Mouse (Mus musculus) telencephalon, adult 2 months (tissue): ENCODE results near the gene Mta3.
A peak's percentile ranks its signal among the peaks of the same experiment; 100 is the strongest.

Experiments
- DNase-seq: peaks from one replicate; pipeline ENCODE4 v3.0.0-alpha.2; 2011; ENCODE audit warnings: low read depth, low spot score

Mta3 gene

DNA sequence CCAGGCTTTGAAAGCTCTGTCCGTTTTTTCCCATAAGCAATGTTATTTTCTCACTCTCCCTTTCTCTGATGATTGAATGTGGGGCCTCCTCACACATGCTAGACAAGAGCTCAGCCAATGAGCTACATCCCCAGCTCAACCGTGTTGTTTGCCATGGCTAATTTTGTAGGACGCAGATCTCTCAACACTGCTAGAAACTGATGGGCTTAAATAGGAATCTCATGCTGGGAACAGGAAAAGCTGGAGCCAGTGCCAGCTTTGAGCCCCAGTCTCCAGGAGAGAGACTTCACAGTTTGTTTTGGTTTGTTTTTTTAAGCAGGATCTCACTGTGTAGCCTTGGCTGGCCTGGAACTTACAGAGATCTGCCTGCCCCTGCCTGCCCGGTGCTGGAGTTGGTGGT, 53.6 kb downstream of the Mta3 start:
- DNase-seq, result peak; percentile 67

DNA sequence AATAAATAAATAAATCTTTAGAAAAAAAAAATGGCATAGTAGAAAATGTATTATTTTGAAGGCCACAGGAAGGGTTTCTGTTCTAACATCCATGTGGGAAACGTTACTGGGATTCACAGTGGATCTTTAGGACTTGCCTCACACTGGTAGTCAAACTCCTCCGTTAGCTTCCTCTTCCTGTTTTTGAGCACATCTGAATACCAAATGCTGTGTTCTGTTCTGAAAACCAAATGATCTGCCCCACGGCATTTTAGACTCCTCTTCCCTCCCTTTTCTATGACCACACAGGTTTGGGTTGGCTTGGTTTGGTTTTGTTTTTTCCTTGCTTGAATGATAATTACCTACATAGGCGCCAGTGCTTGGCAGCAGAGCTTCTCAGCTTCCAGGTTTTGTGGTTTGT, 58.6 kb downstream of the Mta3 start:
- DNase-seq, result no peak

DNA sequence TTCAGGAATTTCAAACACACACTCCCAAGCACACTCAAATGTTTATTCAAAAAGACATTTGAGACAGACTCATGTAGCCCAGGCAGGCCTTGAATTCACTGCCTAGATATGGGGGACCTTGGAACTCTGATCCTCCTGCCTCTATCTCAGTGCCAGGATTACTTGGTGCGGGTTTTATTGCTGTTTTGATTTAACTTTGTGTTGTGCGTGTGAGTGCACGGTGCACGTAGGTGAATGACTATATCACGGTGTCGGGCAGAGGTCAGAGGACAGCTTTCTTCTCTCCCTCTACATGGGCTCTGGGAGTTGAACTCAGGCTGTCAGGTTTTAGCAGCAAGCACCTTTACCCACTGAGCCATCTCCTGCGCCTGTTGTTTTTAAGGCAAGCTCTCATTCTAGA, 61.1 kb downstream of the Mta3 start:
- no peak for DNase-seq

DNA sequence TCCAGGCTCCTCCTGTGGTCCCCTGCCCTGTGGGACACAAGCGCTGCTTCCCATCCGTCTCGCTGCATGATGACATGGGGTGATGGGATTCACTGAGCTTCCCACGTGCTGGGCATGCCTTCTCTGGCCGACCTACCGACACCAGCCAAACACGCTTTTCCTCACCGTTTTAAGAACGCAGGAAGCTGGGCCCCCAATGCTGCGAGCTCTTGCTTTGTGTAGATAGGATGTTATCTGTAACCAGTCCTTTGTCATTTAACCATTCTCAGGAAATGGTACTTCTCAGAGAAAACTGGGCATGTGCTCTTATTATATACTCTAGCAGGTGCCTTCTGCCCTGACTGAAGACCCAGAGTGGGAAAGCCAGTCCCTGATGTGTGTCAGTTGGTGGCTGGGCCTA, 62.3 kb downstream of the Mta3 start:
- DNase-seq, result no peak

DNA sequence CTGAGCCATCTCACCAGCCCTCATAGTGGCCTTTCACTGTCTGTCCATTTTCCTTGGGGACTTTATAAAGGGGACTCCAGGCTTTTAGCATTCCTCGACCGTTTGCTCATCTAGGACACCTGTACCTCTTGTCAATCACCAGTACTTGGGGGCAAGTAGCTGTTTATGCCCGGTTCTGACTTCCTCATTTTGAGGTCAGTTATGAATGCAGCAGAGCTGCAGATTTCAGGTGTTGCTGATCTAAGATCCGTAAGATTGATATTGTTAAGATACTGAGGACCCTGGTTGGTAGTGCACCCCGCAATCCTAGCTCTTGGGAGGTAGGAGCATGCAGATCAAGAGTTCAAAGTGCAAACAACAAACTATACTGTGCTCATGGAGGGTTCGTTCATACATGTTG, 64.4 kb downstream of the Mta3 start:
- no peak for DNase-seq

DNA sequence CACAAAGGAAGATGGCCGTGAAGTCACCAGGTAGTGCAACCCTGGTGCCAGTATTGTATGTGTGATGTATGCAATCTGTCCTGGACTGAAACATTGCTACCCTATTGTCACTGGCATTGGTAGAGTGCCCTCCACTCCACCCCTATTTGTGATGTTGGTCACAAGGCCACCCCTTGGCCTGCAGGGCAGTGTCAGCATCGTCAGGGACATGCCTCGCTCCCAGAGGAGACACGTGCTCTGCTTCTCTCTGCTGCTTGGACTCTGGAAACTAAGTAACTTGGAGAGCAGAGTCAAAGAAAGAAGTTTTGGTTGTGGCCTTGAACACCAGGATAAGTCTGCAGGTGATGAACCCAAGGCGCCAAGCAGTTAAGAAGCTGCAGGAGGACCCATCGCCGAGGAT, 65.0 kb downstream of the Mta3 start:
- no peak for DNase-seq

DNA sequence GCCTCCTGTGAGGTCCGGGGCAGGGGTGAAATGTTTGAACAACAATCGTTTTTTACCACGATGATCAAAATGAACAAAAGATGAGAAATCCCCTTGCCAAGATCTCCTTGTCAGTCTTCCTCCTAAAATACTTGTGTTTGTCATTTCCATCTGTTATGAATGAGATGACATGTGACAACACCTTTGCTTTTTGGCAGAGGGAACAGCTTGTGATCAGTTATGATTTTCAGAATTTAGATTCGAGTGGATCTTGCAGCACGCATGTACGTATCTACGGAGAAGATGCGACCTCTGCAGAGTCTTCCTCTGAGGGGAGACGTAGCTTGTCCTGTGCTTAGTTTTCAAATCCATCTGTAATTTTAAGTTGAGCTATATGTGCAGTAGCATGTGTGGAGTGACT, 66.1 kb downstream of the Mta3 start:
- no peak for DNase-seq

DNA sequence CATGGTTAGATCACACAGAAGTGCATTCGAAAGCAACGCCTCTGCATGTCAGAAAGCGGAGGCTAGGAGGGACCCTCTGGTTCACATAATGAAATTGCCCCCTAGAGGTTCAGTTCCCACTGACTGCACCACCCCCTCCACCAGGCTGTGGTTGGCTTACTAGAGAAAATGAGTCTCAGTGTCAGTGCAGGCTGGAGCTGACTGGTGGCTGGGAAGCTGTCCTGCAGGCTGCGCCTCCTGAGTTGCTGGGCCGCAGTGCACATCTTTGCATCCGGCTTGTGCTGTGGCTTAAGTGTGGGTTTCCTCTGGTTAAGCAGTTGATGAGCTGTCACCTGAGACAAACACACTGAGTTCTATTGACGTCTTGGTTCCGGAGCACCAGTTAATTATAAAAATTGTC, 66.7 kb downstream of the Mta3 start:
- no peak for DNase-seq

DNA sequence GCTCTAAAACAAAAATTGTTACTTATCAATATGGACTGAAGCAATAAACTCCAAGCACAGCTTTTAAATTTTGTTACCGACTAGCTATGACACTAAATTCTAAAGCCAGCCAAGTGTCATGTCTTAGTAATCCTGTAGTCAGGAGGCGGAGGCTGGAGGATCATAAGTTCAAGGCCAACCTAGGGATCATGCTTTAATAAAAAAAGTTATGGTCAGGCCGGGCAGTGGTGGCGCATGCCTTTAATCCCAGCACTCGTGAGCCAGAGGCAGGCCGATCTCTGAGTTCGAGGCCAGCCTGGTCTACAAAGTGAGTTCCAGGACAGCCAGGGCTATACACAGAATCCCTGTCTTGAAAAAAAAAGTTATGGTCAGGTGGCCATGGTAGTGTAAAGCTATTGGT, 71.0 kb downstream of the Mta3 start:
- DNase-seq, result no peak

DNA sequence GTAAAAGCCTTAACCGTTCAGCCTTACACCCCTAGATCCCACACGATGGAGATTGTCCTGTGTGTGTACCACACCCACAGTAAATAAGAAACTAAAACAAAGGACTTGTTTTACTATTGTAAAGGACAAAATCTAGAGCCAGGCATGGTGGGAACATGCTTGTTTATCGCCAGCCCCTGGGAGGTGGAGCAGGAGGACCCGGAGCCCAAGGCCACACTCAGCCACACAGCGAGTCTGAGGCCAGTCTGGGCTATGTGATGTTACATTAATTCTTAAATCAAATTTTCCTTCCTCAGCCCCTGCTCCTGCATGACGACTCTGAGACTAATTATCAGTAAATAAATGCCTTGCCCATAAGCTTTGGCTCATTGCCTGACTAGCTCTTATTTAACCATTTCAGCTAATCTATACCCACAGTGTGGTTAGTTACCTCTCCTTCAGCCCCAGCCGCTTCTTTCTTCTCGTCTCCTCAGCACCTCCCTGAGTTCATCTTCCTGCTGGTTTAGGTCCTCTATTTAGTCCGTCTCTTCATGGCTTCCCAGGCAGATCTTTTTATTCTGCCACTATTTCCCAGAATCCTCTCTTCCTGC, 71.6 kb downstream of the Mta3 start:
- DNase-seq, result no peak

DNA sequence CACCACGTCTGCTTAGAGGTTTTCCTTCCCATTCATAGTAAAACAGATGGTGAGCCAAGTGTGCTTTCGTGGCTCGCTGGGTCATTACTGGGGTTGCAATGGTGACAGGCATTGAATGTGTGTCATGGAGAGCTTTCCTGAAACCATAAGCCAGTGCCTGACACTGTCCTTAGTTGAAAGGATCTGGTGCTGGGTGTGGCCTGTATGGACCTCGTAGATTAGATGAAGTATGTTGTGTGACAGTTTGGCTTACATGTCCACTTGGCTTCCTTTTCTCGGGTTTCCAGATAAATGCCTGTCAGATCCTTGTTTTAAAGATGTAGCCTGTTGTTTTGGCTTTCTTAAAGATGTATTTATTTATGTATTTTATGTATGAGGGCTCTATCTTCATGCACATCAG, 74.3 kb downstream of the Mta3 start:
- no peak for DNase-seq

DNA sequence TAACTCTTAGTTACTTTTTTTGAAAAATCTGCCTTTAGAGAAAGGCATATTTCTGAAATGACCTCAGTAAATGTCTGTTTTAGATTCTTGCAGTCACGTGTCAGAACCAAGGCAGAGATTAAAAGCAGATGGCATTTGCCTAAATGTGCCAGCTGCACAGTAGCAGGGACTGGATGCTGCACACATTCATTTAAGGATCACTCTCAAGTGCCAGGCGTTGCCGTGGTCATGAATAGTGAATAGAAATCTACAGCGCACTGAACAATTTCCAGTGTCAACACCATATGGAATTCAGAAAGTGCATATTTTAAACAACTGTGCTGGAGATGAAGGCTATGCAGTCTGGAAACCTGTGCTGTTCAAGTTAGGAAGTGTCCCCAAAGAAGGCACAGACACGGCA, 76.8 kb downstream of the Mta3 start:
- DNase-seq, result peak; percentile 94

DNA sequence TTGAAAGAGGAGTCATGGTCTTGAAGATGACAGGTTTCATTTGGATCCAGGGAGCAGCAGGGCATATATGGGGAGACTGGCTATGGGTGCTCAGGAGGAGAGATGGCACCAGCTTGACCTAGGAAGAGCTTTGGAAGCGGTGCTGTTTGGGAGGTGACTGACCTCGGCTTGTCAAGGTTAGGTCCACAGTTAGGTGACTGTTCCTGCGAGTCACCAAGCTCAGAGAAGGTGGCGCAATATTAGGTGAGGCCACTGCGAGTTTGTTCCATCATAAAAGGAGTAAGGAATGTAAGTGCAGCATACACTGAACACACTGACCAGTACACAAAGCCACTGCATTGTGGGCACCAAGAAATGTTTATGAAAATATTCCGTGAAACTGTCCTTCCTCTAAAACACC, 80.5 kb downstream of the Mta3 start:
- no peak for DNase-seq

DNA sequence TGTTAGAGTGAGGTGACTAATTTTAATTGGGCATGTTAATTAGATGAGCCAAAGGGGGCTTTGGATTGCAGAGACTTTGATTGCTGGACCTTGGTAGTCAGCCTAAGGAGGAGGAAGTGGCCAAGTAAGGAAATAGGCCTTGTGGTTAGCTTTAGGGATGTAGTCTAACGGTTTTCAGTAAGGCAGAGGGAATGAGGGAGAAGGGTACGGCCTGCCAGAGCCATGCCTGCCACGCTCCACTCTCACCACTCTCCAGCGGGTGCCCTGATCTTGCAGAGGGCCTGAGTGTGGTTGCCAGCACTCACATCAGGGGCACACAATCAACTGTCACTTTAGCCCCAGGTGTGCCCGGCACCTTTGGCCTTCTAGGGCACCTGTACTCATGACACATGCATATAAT, 84.2 kb downstream of the Mta3 start:
- no peak for DNase-seq

DNA sequence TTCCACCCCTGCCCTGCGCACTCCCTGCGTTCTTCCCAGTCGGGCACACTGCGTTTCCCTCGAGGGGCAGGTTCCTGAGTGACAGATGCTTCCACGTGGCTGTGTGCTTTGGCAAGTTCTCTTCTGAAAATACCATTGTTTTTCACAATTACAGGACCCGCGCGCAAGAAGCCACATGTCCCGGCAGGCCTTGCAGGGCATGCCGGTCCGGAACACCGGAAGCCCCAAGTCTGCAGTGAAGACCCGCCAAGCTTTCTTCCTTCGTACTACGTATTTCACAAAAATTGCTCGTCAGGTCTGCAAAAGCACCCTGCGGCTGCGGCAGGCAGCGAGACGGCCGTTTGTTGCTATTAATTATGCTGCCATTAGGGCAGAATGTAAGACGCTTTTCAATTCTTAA, 86.4 kb downstream of the Mta3 start:
- DNase-seq, result no peak

DNA sequence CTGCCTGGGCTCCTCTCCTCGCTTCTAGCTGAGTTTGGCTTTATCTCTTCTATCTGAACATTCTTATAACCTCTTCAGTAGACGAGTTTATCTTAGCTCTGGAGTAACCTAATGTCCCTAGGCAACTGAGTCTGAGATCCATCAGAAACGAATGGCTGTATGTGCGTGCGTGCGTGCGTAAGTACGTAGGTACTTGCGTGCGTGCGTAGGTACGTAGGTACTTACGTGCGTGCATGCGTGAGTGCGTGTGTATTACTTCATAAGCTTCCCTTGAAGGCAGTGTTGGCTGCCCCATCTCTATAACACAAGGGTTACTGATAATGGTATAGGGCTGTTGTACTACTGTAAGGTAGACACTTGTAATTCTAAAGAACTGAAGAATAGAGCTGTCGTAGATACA, 89.2 kb downstream of the Mta3 start:
- no peak for DNase-seq

DNA sequence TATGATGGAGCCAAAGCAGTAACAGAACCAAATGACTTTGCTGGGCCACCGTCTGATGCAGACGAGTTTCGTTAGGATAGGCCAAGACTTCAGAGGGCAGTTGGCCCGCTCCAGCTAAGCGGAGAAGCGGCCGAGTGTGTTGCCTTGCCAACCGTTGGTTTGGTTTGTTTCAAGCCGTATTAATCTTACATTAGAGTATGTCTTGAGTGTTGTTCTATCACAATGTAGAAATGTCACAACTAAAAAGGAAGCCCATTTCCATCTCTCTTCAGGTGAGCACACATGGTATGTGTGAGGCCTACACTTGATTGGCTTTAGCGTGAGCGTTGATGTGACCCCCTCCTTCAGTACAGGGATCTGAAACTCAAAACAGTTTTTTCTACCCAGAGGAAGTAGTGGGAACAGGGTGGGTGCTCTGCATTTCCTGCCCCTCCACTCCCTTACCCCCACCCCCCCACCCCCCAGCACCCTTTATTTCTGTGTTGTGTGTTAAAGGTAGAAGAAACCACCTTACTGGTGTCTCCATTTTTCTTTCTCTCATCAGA, 93.6 kb downstream of the Mta3 start:
- no peak for DNase-seq

DNA sequence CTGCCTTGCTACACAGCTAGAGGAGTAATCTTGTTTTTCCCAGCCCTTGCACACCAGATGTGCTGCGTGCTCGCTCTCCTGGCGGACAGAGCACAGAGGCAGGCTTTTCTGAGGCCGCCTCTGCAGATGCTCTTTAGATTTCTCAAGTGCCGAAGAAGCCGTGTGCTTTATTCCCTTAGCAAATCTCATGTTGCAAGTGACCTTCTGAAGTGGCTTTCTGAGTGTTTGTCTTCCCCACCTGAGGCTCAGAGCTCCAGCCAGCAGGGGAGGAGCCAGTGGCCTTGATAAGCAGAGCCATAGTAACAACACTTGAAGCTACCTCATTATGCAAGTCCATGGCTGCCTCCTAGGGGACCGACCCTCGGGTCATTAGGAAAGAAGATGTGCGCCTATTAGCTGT, 98.0 kb downstream of the Mta3 start:
- no peak for DNase-seq

DNA sequence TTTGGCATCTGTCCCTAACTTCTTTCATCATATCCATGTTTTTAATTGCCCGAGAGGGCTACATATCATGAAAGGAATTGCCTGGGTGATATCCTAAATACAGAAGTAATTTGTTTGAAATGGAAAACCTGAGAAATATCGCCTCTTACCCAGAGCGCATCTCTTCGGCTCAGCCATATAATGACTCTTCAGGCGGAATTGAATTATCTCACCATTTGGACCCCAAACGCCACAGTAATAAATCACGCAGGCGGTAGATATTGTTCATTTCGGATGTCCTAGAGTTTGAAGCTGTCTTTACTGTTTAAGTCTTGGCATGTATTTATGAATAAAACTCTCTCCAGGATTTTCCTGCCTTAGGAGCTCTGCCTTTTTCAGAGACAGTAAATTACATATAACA, 99.1 kb downstream of the Mta3 start:
- no peak for DNase-seq

DNA sequence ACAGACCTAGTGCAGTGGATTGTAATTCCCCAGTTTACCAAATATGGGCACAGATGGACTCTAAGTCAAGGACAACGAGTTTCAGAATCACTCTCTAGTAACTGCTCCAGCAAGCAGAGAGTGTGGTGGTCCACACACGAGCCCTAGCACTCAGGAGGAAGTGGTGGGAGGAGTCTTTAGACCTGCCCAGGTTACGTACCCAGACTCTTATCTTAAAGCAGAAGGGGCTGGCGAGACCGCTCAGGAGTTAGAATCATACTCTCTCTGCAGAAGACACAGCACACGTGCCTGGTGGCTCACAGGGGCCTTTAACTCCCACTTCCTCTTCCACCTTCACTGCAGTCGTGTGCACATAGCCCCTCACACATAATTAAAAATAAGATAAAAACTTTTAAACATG, 101.4 kb downstream of the Mta3 start:
- DNase-seq, result no peak

DNA sequence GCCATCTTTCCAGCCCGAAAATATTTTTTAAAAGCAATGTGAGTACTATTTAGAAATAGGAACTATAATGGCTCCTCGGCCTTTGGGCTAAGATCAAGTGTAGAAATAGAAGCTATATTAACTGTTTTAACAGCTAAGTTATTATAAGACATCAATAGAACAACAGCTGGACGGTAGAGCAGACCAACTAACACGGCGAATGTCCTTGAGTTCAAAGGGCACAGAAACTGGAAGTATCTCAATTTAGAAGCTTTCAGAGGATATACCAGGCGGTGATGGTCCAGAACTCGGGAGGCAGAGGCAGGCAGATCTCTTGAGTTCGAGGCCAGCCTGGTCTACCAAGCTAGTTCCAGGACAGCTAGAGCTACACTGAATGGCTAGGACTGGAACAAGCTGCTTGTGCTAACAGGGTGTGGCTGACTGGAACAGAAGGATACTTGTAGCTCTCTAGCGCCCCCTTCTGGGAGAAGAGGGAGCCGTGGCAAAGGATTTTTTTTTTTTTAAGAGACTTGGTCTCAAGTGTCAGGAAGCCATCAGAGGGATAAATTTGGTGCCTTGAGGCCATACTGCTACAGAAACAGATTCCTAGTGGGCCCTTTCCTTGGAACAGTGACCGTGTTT, 101.9 kb downstream of the Mta3 start:
- DNase-seq, result peak; percentile 65

DNA sequence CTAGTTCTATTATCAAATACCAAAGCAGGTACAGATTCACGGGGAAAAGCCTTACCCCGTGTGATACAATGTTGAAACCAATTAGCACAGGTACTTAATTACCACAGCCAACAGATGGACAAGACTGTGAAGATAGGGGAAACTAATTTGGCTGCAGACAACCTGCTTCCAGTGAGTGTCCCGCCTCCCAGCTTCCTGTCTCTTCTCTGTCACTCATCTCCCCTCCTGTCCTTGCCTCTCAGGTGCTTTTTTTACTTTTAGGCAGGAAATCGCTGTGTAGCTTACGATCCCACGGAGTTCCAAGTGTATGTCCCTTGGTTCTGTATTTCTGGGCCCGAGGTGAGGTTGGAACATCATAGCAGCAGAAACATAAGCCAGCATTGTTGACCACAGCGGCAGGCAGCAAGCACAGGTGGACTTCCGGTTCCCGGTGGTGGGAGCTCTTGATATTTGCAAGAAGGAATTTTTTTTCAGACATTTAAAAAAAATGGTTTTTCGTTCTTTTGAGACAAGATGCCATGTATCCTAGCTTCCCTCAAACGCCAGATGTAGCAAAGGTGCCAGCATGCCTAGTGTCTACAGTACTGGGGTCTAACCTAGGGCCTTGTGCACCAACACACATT, 102.6 kb downstream of the Mta3 start:
- no peak for DNase-seq

DNA sequence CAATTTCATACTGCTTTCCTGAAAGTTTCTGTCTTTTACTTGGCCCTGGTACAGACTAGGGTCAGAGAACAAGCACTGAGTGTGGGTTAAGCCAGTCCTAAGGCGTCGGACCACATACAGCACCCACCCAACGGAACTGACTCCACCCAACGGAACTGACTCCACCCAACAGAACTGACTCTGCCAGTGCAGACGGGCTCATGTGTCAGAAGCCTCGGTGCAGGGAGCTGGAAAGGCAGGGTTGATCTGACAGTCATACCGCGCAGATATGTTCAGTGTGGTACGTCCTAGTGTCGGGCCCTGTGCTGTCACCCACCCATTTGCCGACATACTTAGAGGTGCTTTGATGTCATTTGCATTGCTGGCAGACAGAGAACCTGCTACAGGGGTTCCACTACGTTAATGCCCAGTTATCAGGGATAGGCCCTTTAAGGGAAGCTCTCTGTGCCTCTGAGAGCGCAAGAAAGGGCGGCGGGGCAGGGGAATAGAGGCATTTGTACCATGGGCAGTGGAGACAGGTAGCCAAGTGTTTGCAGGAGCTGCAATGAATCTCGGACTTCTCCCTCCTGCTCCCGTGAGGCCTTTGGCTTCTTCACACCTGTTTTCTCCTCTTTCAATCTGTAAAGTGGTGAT, 103.3 kb downstream of the Mta3 start:
- no peak for DNase-seq
